Mouse (Mus musculus) kidney, embryonic 15.5 days (tissue): ENCODE measurements around the gene Tacr2. TPM values are rescaled to one million over a fixed set of nuclear protein-coding genes. Genes with fewer than 3 reads are reported as not detected.
A peak's percentile ranks its signal among the peaks of the same experiment; 100 is the strongest.

Experiments used
- ATAC-seq: fragments of 200-750 bp; cut with Nextera tagmentation; replicated peaks from 2 replicates; pipeline ENCODE4 v1.8.0; 2017; ENCODE audit warnings: moderate TSS enrichment; ENCODE audit not compliant: low FRiP score
- H3K27ac ChIP-seq: fragments of 300-500 bp; sonication (generic); 2 replicates; pipeline ENCODE4 v1.5.1; 2015; ENCODE audit warnings: mild to moderate bottlenecking, inconsistent platforms
- H3K27me3 ChIP-seq: fragments of 300-500 bp; sonication (generic); 2 replicates; pipeline ENCODE4 v1.6.1; 2015; ENCODE audit warnings: inconsistent platforms
- H3K36me3 ChIP-seq: fragments of 300-500 bp; sonication (generic); 2 replicates; pipeline ENCODE4 v1.6.1; 2015; ENCODE audit warnings: inconsistent platforms
- H3K4me1 ChIP-seq: fragments of 300-500 bp; sonication (generic); 2 replicates; pipeline ENCODE4 v1.6.1; 2015; ENCODE audit warnings: inconsistent platforms
- H3K4me2 ChIP-seq: fragments of 300-500 bp; sonication (generic); 2 replicates; pipeline ENCODE4 v1.6.1; 2015; ENCODE audit warnings: moderate library complexity, mild to moderate bottlenecking, inconsistent platforms
- H3K4me3 ChIP-seq: fragments of 300-500 bp; sonication (generic); replicated peaks from 2 replicates; pipeline ENCODE4 v1.5.1; 2015; ENCODE audit warnings: mild to moderate bottlenecking, inconsistent platforms
- H3K9ac ChIP-seq: fragments of 300-500 bp; sonication (generic); 2 replicates; pipeline ENCODE4 v1.6.1; 2015; ENCODE audit warnings: mild to moderate bottlenecking, inconsistent platforms
- H3K9me3 ChIP-seq: fragments of 300-500 bp; sonication (generic); replicated peaks from 2 replicates; pipeline ENCODE4 v1.6.1; 2016; ENCODE audit warnings: inconsistent platforms
- WGBS: fragments of 180-500 bp; shearing (Covaris S2); methylation state at CpG from one replicate; pipeline ENCODE4 v1.1.7; 2015; ENCODE audit warnings: mixed read lengths; 5-methylcytosine and 5-hydroxymethylcytosine counted together
- polyA plus RNA-seq: library from polyadenylated mRNA; unstranded; fragments of >200 nt; fragmentation: Nextera tagmentation; extraction: Ambion mirVana; gene quantifications from 2 replicates; pipeline ENCODE4 v1.2.1, GENCODE M21; 2015

Tacr2 gene
- polyA plus RNA-seq, 1 experiment from 2014 or later = 0.06 TPM

GRCm38 (mm10) chr10:62242896-62243295 lies 9.3 kb upstream of the Tacr2 start:
- 48% methylated on average over 12 of the region's 13 CpGs for WGBS
- 0 out of 2 replicates have a peak, but pooled peaks have one; percentile 30 for ATAC-seq
- no peak overlapping the region for H3K4me2 ChIP-seq

DNA sequence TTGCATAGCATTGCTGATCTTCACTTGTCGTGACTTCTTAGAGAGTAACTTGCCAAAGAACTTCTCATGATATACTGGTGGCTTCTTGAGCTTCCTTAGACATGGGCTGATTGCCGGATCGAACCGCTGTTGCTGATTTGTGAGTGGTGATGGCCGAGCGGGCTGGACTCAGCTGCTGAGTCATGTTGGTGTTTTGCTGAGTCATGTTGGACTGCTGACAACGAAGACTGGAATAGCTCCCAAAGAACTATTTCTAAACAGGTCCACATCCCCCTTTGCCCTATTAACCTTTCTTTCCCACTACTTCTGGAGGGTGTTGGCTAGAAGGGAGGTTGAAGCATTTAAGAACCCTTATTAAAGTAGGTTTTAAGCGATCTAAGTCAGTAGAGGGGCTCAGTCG lies 8.2 kb upstream of the Tacr2 start:
- no peak for ATAC-seq
- Histone ChIP-seq H3K27ac (no peak overlapping the region), H3K4me1 (peaks cover 24% of the 10 kb centered on the region), H3K4me2 (no peak overlapping the region), H3K9me3 (0 out of 2 replicates have a peak, but pooled peaks cover 5% of the 10 kb centered on the region), H3K27me3 (no peaks in the 10 kb centered on the region), H3K9ac (no peak overlapping the region), H3K4me3 (no peak overlapping the region), H3K36me3 (no peaks in the 10 kb centered on the region)
- 89% methylated on average over 9 of the region's 9 CpGs for WGBS

More at GRCm38 (mm10) chr10:62242896-62243295, 9.3 kb upstream of the Tacr2 start:
- Histone ChIP-seq H3K27ac (no peak overlapping the region), H3K9ac (no peak overlapping the region), H3K4me3 (no peak overlapping the region), H3K27me3 (no peaks in the 10 kb centered on the region), H3K4me1 (peaks cover 27% of the 10 kb centered on the region), H3K9me3 (0 out of 2 replicates have a peak, but pooled peaks cover 5% of the 10 kb centered on the region), H3K36me3 (no peaks in the 10 kb centered on the region)

GRCm38 (mm10) chr10:62247156-62247555 lies 5.1 kb upstream of the Tacr2 start:
- 77% methylated on average over 3 of the region's 3 CpGs for WGBS
- no peak for ATAC-seq
- Histone ChIP-seq H3K9me3 (0 out of 2 replicates have a peak, but pooled peaks cover 5% of the 10 kb centered on the region), H3K27ac (no peak overlapping the region), H3K36me3 (no peaks in the 10 kb centered on the region), H3K27me3 (no peaks in the 10 kb centered on the region), H3K4me1 (peaks cover 16% of the 10 kb centered on the region), H3K4me3 (no peak overlapping the region), H3K4me2 (no peak overlapping the region), H3K9ac (no peak overlapping the region)

DNA sequence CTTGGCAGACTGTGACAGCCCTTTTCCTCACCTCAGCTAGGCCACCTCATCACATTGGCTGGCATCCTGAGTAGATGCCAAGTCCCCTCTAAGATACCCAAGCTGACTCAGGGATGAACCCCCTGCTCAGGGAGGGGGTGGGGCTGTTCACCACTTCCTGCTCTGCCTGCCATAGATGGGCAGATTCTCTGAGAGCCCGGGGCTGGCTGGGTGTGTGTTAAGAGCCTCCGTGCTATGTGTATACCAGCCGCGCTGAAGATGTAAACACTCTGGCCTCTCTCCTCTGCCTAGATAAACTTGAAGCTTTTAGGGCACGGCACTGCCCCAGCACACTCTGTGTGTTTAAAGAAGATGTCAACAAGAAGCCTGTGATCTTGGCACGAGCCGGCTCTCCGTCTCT lies 4.4 kb upstream of the Tacr2 start:
- 29% methylated on average over 8 of the region's 8 CpGs for WGBS
- ATAC-seq = peak; percentile 57
- H3K27ac ChIP-seq = no peak overlapping the region

DNA sequence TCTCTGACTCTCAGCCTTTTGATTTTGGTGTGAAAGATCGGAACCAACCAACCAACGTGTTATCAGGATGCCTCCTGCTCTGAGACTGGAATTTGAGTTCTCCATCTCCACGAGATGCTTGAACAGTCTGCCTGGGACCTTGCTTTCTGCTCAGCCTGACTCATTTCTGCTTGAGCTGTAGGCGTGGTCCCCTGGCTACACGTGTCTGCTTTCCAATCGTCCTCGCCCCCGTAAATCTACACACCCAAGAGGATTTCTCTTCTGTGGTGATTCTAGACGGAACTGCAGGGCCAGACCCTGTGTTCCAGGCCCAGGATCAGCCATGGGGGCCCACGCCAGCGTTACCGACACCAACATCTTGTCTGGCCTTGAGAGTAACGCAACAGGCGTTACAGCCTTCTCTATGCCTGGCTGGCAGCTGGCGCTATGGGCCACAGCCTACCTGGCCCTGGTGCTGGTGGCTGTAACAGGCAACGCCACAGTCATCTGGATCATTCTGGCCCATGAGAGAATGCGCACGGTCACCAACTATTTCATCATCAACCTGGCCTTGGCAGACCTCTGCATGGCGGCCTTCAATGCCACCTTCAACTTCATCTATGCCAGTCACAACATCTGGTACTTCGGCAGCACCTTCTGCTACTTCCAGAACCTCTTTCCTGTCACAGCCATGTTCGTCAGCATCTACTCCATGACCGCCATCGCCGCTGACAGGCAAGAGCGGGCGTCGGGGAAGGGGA lies 428 bp downstream of the Tacr2 start:
- H3K4me3 ChIP-seq = no peak overlapping the region
- no peak overlapping the region for H3K27ac ChIP-seq
- H3K4me2 ChIP-seq = no peak overlapping the region
- peaks cover 7% of the 10 kb centered on the region for H3K4me1 ChIP-seq
- WGBS = 82% methylated on average over 27 of the region's 27 CpGs
- no peaks in the 10 kb centered on the region for H3K36me3 ChIP-seq
- H3K27me3 ChIP-seq = no peaks in the 10 kb centered on the region
- H3K9me3 ChIP-seq = no peaks in the 10 kb centered on the region
- no peak overlapping the region for H3K9ac ChIP-seq
- ATAC-seq = no peak

More for the DNA sequence above, 4.4 kb upstream of the Tacr2 start:
- H3K9ac ChIP-seq = no peak overlapping the region
- H3K9me3 ChIP-seq = 0 out of 2 replicates have a peak, but pooled peaks cover 5% of the 10 kb centered on the region
- H3K36me3 ChIP-seq = no peaks in the 10 kb centered on the region
- no peak overlapping the region for H3K4me3 ChIP-seq
- no peaks in the 10 kb centered on the region for H3K27me3 ChIP-seq
- H3K4me1 ChIP-seq = peaks cover 16% of the 10 kb centered on the region
- H3K4me2 ChIP-seq = peak overlapping the region; percentile 4; the same call in 1 of the 2 replicates

- 90% methylated on average over 5 of the region's 5 CpGs for WGBS
- H3K27me3 ChIP-seq = no peaks in the 10 kb centered on the region
- ATAC-seq = no peak
- no peak overlapping the region for H3K27ac ChIP-seq
- no peaks in the 10 kb centered on the region for H3K9me3 ChIP-seq
- no peak overlapping the region for H3K4me3 ChIP-seq
- H3K4me1 ChIP-seq = peaks cover 8% of the 10 kb centered on the region
- no peaks in the 10 kb centered on the region for H3K36me3 ChIP-seq
- H3K9ac ChIP-seq = no peak overlapping the region
- no peak overlapping the region for H3K4me2 ChIP-seq
Measured at GRCm38 (mm10) chr10:62258298-62258697, 6.1 kb downstream of the Tacr2 start.

GRCm38 (mm10) chr10:62261115-62261886 lies 9.1 kb downstream of the Tacr2 start:
- 15% methylated on average over 18 of the region's 18 CpGs for WGBS
- no peak overlapping the region for H3K4me3 ChIP-seq
- no peak overlapping the region for H3K4me2 ChIP-seq
- H3K27me3 ChIP-seq = no peaks in the 10 kb centered on the region
- H3K36me3 ChIP-seq = no peaks in the 10 kb centered on the region
- H3K9me3 ChIP-seq = no peaks in the 10 kb centered on the region
- no peak overlapping the region for H3K9ac ChIP-seq
- peak; percentile 75 for ATAC-seq
- peaks cover 8% of the 10 kb centered on the region for H3K4me1 ChIP-seq
- no peak overlapping the region for H3K27ac ChIP-seq

- Histone ChIP-seq H3K4me2 (no peak overlapping the region), H3K36me3 (peaks cover 13% of the 10 kb centered on the region), H3K9me3 (no peaks in the 10 kb centered on the region), H3K4me1 (peaks cover 8% of the 10 kb centered on the region), H3K9ac (no peak overlapping the region), H3K27ac (no peak overlapping the region), H3K27me3 (no peaks in the 10 kb centered on the region), H3K4me3 (no peak overlapping the region)
- ATAC-seq = no peak
- 50% methylated on average over 2 of the region's 2 CpGs for WGBS
Measured at GRCm38 (mm10) chr10:62264299-62264698, 12.1 kb downstream of the Tacr2 start.

DNA sequence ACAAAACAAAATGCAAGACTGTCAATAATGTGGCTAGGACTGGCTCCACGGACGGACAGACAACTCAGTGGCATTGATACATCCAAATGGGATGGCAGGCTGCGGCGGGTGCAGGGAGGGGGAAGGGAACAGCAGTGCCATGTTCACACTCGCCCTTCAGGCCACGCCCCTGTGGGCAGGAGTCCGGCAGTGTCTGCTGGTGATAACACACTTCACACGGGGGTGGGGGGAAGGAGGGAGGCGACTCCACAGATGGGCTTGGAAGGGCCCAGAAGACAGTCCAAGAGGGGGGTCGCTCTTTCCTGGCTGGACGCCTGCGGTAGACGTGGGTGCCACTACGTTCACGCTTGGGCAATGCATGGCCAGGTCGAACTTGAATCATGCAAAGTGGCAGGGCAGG lies 17.0 kb downstream of the Tacr2 start:
- H3K27me3 ChIP-seq = no peaks in the 10 kb centered on the region
- H3K9me3 ChIP-seq = no peaks in the 10 kb centered on the region
- H3K4me2 ChIP-seq = no peak overlapping the region
- no peak overlapping the region for H3K9ac ChIP-seq
- no peak overlapping the region for H3K4me3 ChIP-seq
- no peak overlapping the region for H3K27ac ChIP-seq
- peaks cover 61% of the 10 kb centered on the region for H3K36me3 ChIP-seq
- H3K4me1 ChIP-seq = no peaks in the 10 kb centered on the region
- WGBS = 79% methylated on average over 16 of the region's 16 CpGs
- ATAC-seq = no peak

GRCm38 (mm10) chr10:62275235-62275634 lies 23.0 kb downstream of the Tacr2 start:
- Histone ChIP-seq H3K27ac (no peak overlapping the region), H3K36me3 (peaks cover 64% of the 10 kb centered on the region), H3K4me3 (no peak overlapping the region), H3K4me2 (no peak overlapping the region), H3K9me3 (no peaks in the 10 kb centered on the region), H3K9ac (no peak overlapping the region), H3K4me1 (no peaks in the 10 kb centered on the region), H3K27me3 (no peaks in the 10 kb centered on the region)
- WGBS = 34% methylated on average over 4 of the region's 4 CpGs
- ATAC-seq = no peak

DNA sequence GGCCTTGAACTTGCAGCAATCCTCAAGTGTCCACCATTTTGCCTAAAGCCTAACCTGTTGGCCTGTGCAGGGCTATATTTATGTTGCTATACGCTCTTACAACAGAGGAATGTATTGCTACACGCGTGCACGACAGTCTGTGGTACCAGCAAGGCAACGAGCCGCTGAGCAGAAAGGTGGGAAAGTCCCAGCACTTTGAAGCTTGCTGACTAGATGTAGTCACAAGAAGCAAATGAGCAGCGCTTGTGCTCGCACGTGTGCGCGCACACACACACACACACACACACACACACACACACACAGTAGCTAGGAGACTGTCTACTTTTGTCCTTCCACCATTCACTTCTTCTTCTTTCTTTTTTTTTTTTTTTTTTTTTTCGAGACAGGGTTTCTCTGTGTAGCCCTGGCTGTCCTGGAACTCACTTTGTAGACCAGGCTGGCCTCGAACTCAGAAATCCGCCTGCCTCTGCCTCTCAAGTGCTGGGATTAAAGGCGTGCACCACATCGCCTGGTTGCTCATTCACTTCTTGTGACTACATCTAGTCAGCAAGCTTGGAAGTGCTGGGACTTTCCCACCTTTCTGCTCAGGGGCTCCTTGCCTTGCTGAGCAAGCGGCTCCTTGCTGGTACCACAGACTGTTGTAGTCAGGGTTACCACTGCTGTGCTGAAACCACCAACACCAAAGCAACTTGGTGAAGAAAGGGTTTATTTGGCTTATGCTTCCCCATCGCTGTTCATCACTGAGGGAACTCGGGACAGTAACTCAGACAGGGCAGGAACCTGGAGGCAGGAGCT lies 25.5 kb downstream of the Tacr2 start:
- no peak overlapping the region for H3K4me3 ChIP-seq
- WGBS = 94% methylated on average over 18 of the region's 19 CpGs
- H3K4me1 ChIP-seq = no peaks in the 10 kb centered on the region
- H3K27ac ChIP-seq = no peak overlapping the region
- no peaks in the 10 kb centered on the region for H3K9me3 ChIP-seq
- no peak overlapping the region for H3K4me2 ChIP-seq
- H3K9ac ChIP-seq = no peak overlapping the region
- no peaks in the 10 kb centered on the region for H3K27me3 ChIP-seq
- peaks cover 64% of the 10 kb centered on the region for H3K36me3 ChIP-seq
- ATAC-seq = no peak

- H3K27me3 ChIP-seq = no peaks in the 10 kb centered on the region
- H3K4me3 ChIP-seq = no peak overlapping the region
- peaks cover 64% of the 10 kb centered on the region for H3K36me3 ChIP-seq
- H3K4me1 ChIP-seq = no peaks in the 10 kb centered on the region
- H3K27ac ChIP-seq = no peak overlapping the region
- H3K4me2 ChIP-seq = no peak overlapping the region
- no peak for ATAC-seq
- H3K9ac ChIP-seq = no peak overlapping the region
- whole genome bisulfite sequencing = 69% methylated on average over 3 of the region's 3 CpGs
- H3K9me3 ChIP-seq = no peaks in the 10 kb centered on the region
Measured at GRCm38 (mm10) chr10:62279066-62279465, 26.8 kb downstream of the Tacr2 start.
